ENCODE assay signal across 8 mouse cellular contexts in genomic region chr1:75315456-75316365, GRCm38 (mm10). TPM values are rescaled to one million over a fixed set of nuclear protein-coding genes. Genes with fewer than 3 reads are reported as not detected.
DNase-seq lines count a peak whose midpoint lies in the region; ATAC-seq and TF ChIP-seq lines count a peak whose summit lies in the region.

No protein-coding gene starts in this region.

- intact Hi-C loops in heart, postnatal 36 days (cut with DNase I), result loop anchor here (5.0 kb wide), 3 partner anchors 103 to 728 kb away; partner anchors contain the start of genes Ankzf1, Atg9a, Bcs1l and Glb1l

- no peak for TF ChIP-seq EP300 in liver, postnatal 0 days (IDR thresholded peaks at IDR 0.05; ENCODE audit: low read depth)

- peak overlapping the region; percentile 80 for H3K4me3 ChIP-seq in heart, embryonic 11.5 days (ENCODE audit: low read depth, low read length)
- peak overlapping the region; percentile 86 for H3K4me3 ChIP-seq in heart, embryonic 16.5 days (ENCODE audit: low read length)
- peak overlapping the region; percentile 66 for H3K4me3 ChIP-seq in liver, postnatal 0 days (ENCODE audit: low read depth, low read length)

- H3K27ac ChIP-seq in heart, embryonic 11.5 days (ENCODE audit: low read depth, low read length), result no peak overlapping the region
- H3K27ac ChIP-seq in heart, embryonic 16.5 days (ENCODE audit: low read length), result no peak overlapping the region
- H3K27ac ChIP-seq in liver, postnatal 0 days (ENCODE audit: low read depth), result peak overlapping the region; percentile 91

- peaks cover 7% of the 10 kb centered on the region; the same call in 1 of the 2 replicates for H3K4me1 ChIP-seq in heart, embryonic 11.5 days (ENCODE audit: control insufficient read depth, insufficient read depth, low read length)
- H3K4me1 ChIP-seq in heart, embryonic 16.5 days (ENCODE audit: control insufficient read depth, insufficient read depth, low read length), result peaks cover 8% of the 10 kb centered on the region
- H3K4me1 ChIP-seq in liver, postnatal 0 days (ENCODE audit: insufficient read depth), result peaks cover 12% of the 10 kb centered on the region; the same call in 1 of the 2 replicates

- ATAC-seq in heart, embryonic 11.5 days (replicated peaks; ENCODE audit: insufficient number of reproducible peaks, low FRiP score, low TSS enrichment), result no peak
- no peak for ATAC-seq in heart, embryonic 16.5 days (replicated peaks; ENCODE audit: extremely low read depth, insufficient read depth, low FRiP score)
- no peak for ATAC-seq in liver, postnatal 0 days

- H3K9ac ChIP-seq in heart, embryonic 11.5 days (ENCODE audit: low read depth, low read length), result peak overlapping the region; percentile 80
- peak overlapping the region; percentile 90 for H3K9ac ChIP-seq in heart, embryonic 16.5 days (ENCODE audit: low read length)
- H3K9ac ChIP-seq in liver, postnatal 0 days (replicated peaks), result peak overlapping the region; percentile 53

- DNase-seq in heart, postnatal 36 days, result no peak
- DNase-seq in R1 (ENCODE audit: low read depth, low spot score), result peak; percentile 16
- peak; percentile 19 for DNase-seq in liver, postnatal 0 days
- DNase-seq in Muller cell, postnatal 12 days (ENCODE audit: inconsistent ontology term), result no peak
- DNase-seq in right cerebral cortex, postnatal 36 days (ENCODE audit: low spot score in 2 of 2), result no peak
- DNase-seq in adrenal gland, postnatal 25 days, result no peak

- peak overlapping the region; percentile 73 for H3K4me2 ChIP-seq in heart, embryonic 11.5 days
- H3K4me2 ChIP-seq in heart, embryonic 16.5 days (ENCODE audit: low read depth, low read length), result peak overlapping the region; percentile 80
- peak overlapping the region; percentile 88 for H3K4me2 ChIP-seq in liver, postnatal 0 days (ENCODE audit: low read depth, low read length)

- TF ChIP-seq CTCF in liver, postnatal 0 days (IDR thresholded peaks at IDR 0.05; ENCODE audit: low read depth), result no peak

- no peaks in the 10 kb centered on the region for H3K27me3 ChIP-seq in heart, embryonic 11.5 days (ENCODE audit: control insufficient read depth, insufficient read depth, low read length)
- no peaks in the 10 kb centered on the region for H3K27me3 ChIP-seq in heart, embryonic 16.5 days (ENCODE audit: control insufficient read depth, insufficient read depth, low read length)
- H3K27me3 ChIP-seq in liver, postnatal 0 days (ENCODE audit: insufficient read depth, low read length), result no peaks in the 10 kb centered on the region

- WGBS in heart, embryonic 11.5 days (ENCODE audit: insufficient replicate concordance), result 82% methylated on average over 29 of the region's 29 CpGs
- WGBS in heart, embryonic 16.5 days, result 80% methylated on average over 29 of the region's 29 CpGs
- WGBS in liver, postnatal 0 days (ENCODE audit: insufficient replicate concordance), result 82% methylated on average over 29 of the region's 29 CpGs

- H3K9me3 ChIP-seq in heart, embryonic 11.5 days (replicated peaks; ENCODE audit: control insufficient read depth, low read length), result no peaks in the 10 kb centered on the region
- H3K9me3 ChIP-seq in heart, embryonic 16.5 days (replicated peaks; ENCODE audit: control insufficient read depth, low read length), result no peaks in the 10 kb centered on the region
- H3K9me3 ChIP-seq in liver, postnatal 0 days (ENCODE audit: low read length), result no peaks in the 10 kb centered on the region

- peaks cover 25% of the 10 kb centered on the region for H3K36me3 ChIP-seq in heart, embryonic 11.5 days (ENCODE audit: control insufficient read depth, insufficient read depth, low read length)
- H3K36me3 ChIP-seq in heart, embryonic 16.5 days (ENCODE audit: control insufficient read depth, insufficient read depth), result peaks cover 26% of the 10 kb centered on the region
- peaks cover 24% of the 10 kb centered on the region for H3K36me3 ChIP-seq in liver, postnatal 0 days (replicated peaks; ENCODE audit: insufficient read depth, low read length)

RNA-seq across cellular contexts. Expression of gene Dnpep, which starts 2.1 kb away (rescaled TPM):
- 119 and 121 TPM in 2 replicates for polyA plus RNA-seq in heart, embryonic 11.5 days (2014; fragmentation: Nextera tagmentation; extraction: Ambion mirVana)
- total RNA-seq in heart, postnatal 36 days (2021), result 10 to 100 TPM; 78.0 to 89.7 TPM
- polyA plus RNA-seq in heart, embryonic 16.5 days (2015; fragmentation: Nextera tagmentation; extraction: Ambion mirVana), result 129 and 131 TPM in 2 replicates
- polyA plus RNA-seq in liver, postnatal 0 days (2015; fragmentation: Nextera tagmentation; extraction: Ambion mirVana), result 50.5 and 52.8 TPM in 2 replicates
- 91.1 and 117 TPM in 2 replicates for total RNA-seq in adrenal gland, postnatal 25 days (2021)

RNA-seq across cellular contexts. Expression of gene Resp18, which starts 37.5 kb away (rescaled TPM):
- polyA plus RNA-seq in heart, embryonic 11.5 days (2014; fragmentation: Nextera tagmentation; extraction: Ambion mirVana), result 0.30 TPM in 1 of 2 replicates, not detected in the other
- not detected for total RNA-seq in heart, postnatal 36 days (2021)
- 0.76 TPM in 1 of 2 replicates, not detected in the other for polyA plus RNA-seq in heart, embryonic 16.5 days (2015; fragmentation: Nextera tagmentation; extraction: Ambion mirVana)
- polyA plus RNA-seq in liver, postnatal 0 days (2015; fragmentation: Nextera tagmentation; extraction: Ambion mirVana), result not detected in 2 replicates
- total RNA-seq in adrenal gland, postnatal 25 days (2021), result 101 and 123 TPM in 2 replicates

RNA-seq across cellular contexts. Expression of gene Des, which starts 44.4 kb away (rescaled TPM):
- 428 and 477 TPM in 2 replicates for polyA plus RNA-seq in heart, embryonic 11.5 days (2014; fragmentation: Nextera tagmentation; extraction: Ambion mirVana)
- 1,000 to 10,000 TPM; 1,347 to 1,420 TPM for total RNA-seq in heart, postnatal 36 days (2021)
- 469 and 480 TPM in 2 replicates for polyA plus RNA-seq in heart, embryonic 16.5 days (2015; fragmentation: Nextera tagmentation; extraction: Ambion mirVana)
- 4.0 and 14.2 TPM in 2 replicates for polyA plus RNA-seq in liver, postnatal 0 days (2015; fragmentation: Nextera tagmentation; extraction: Ambion mirVana)
- 9.3 and 14.1 TPM in 2 replicates for total RNA-seq in adrenal gland, postnatal 25 days (2021)

RNA-seq across cellular contexts. Expression of gene Ptprn, which starts 51.4 kb away (rescaled TPM):
- polyA plus RNA-seq in heart, embryonic 11.5 days (2014; fragmentation: Nextera tagmentation; extraction: Ambion mirVana), result 0.51 and 0.74 TPM in 2 replicates
- total RNA-seq in heart, postnatal 36 days (2021), result under 1 TPM; 0.92 to 0.95 TPM
- polyA plus RNA-seq in heart, embryonic 16.5 days (2015; fragmentation: Nextera tagmentation; extraction: Ambion mirVana), result 0.44 and 0.62 TPM in 2 replicates
- 0.02 and 0.09 TPM in 2 replicates for polyA plus RNA-seq in liver, postnatal 0 days (2015; fragmentation: Nextera tagmentation; extraction: Ambion mirVana)
- total RNA-seq in adrenal gland, postnatal 25 days (2021), result 41.6 and 54.3 TPM in 2 replicates

RNA-seq across cellular contexts. Expression of gene Speg, which starts 59.4 kb away (rescaled TPM):
- polyA plus RNA-seq in heart, embryonic 11.5 days (2014; fragmentation: Nextera tagmentation; extraction: Ambion mirVana), result 60.7 and 66.5 TPM in 2 replicates
- 100 to 1,000 TPM; 120 to 128 TPM for total RNA-seq in heart, postnatal 36 days (2021)
- polyA plus RNA-seq in heart, embryonic 16.5 days (2015; fragmentation: Nextera tagmentation; extraction: Ambion mirVana), result 41.1 and 46.4 TPM in 2 replicates
- polyA plus RNA-seq in liver, postnatal 0 days (2015; fragmentation: Nextera tagmentation; extraction: Ambion mirVana), result 3.4 and 3.5 TPM in 2 replicates
- 15.8 and 18.1 TPM in 2 replicates for total RNA-seq in adrenal gland, postnatal 25 days (2021)

Comparison
In these comparisons a context has a peak if more than half of its experiments do, and no peak if none do; other contexts are left out.
1. DNase-seq: peak in R1 (single experiment) and liver, postnatal 0 days (single experiment); none in heart, postnatal 36 days (0 of 2), Muller cell, postnatal 12 days (single experiment), right cerebral cortex, postnatal 36 days (0 of 2) and adrenal gland, postnatal 25 days (single experiment).
2. RNA of gene Des, which starts 44.4 kb away (polyA plus RNA-seq): 469 to 480 TPM in heart, embryonic 16.5 days and 428 to 477 TPM in heart, embryonic 11.5 days; 4.0 to 14.2 TPM in liver, postnatal 0 days; every median in the first group is over 10 times any median in the second.
3. Peak in every context shown above with its lines, with median percentiles within 50 percentile points of each other: H3K4me2 ChIP-seq, H3K4me3 ChIP-seq and H3K9ac ChIP-seq.